Mouse (Mus musculus) MEL (cell line): ENCODE measurements around the gene Bicdl1.
A peak's percentile ranks its signal among the peaks of the same experiment; 100 is the strongest.

ENCODE experiments used
- CTCF ChIP-seq, 3 experiments: IDR thresholded peaks in 2 of 3; conservative IDR thresholded peaks in 1 of 3; 2 replicates each; pipeline ENCODE4 v1.5.1; 2011 to 2012; ENCODE audit warnings: low read length in 3 of 3, low read depth in 2 of 3, mild to moderate bottlenecking in 2 of 3, improper control_type of control experiment in 1 of 3, inconsistent platforms in 1 of 3, mixed read lengths in 1 of 3, moderate library complexity in 1 of 3; ENCODE audit not compliant: control insufficient read depth in 1 of 3, insufficient read depth in 1 of 3, poor library complexity in 1 of 3, severe bottlenecking in 1 of 3
- EP300 ChIP-seq, 2 experiments: IDR thresholded peaks; 2 replicates each; pipeline ENCODE4 v1.6.1; 2011; ENCODE audit warnings: improper control_type of control experiment in 2 of 2, low read length in 2 of 2, low read depth in 1 of 2, mild to moderate bottlenecking in 1 of 2
- GABPA ChIP-seq: IDR thresholded peaks from 2 replicates; pipeline ENCODE4 v1.6.1; 2012; ENCODE audit warnings: low read depth, mild to moderate bottlenecking, inconsistent platforms, low read length, improper control_type of control experiment, moderate library complexity
- GATA1 ChIP-seq: IDR thresholded peaks from 2 replicates; pipeline ENCODE4 v1.6.1; 2011; ENCODE audit warnings: low read depth, low read length, improper control_type of control experiment
- MAFK ChIP-seq: IDR thresholded peaks from 2 replicates; pipeline ENCODE4 v1.6.1; 2011; ENCODE audit warnings: low read depth, mild to moderate bottlenecking, low read length, improper control_type of control experiment, borderline replicate concordance
- MAZ ChIP-seq: IDR thresholded peaks from 2 replicates; pipeline ENCODE4 v1.6.1; 2012; ENCODE audit warnings: low read depth, mild to moderate bottlenecking, inconsistent platforms, low read length, improper control_type of control experiment
- NELFE ChIP-seq: IDR thresholded peaks from 2 replicates; pipeline ENCODE4 v1.6.1; 2011; ENCODE audit warnings: low read depth, low read length, improper control_type of control experiment
- POLR2A ChIP-seq, 2 experiments: IDR thresholded peaks; 2 replicates each; pipeline ENCODE4 v1.6.1; 2011 to 2012; ENCODE audit warnings: low read length in 2 of 2, mild to moderate bottlenecking in 2 of 2, control low read depth in 1 of 2, improper control_type of control experiment in 1 of 2, low read depth in 1 of 2, moderate library complexity in 1 of 2; ENCODE audit not compliant: control insufficient read depth in 1 of 2, insufficient read depth in 1 of 2, poor library complexity in 1 of 2
- POLR2AphosphoS5 ChIP-seq: IDR thresholded peaks from 2 replicates; pipeline ENCODE4 v1.6.1; 2012; ENCODE audit warnings: low read depth, borderline replicate concordance, mild to moderate bottlenecking, inconsistent platforms, low read length, moderate library complexity, mixed read lengths
- RCOR1 ChIP-seq: IDR thresholded peaks from 2 replicates; pipeline ENCODE4 v1.6.1; 2012; ENCODE audit warnings: low read depth, mild to moderate bottlenecking, inconsistent platforms, low read length, improper control_type of control experiment
- SMC3 ChIP-seq: IDR thresholded peaks from 2 replicates; pipeline ENCODE4 v1.6.1; 2011; ENCODE audit warnings: low read depth, low read length, improper control_type of control experiment
- ZKSCAN1 ChIP-seq: IDR thresholded peaks from 2 replicates; pipeline ENCODE4 v1.6.1; 2012; ENCODE audit warnings: low read depth, mild to moderate bottlenecking, inconsistent platforms, low read length, improper control_type of control experiment, moderate library complexity

GRCm38 (mm10) chr5:115722188-115722959, 9.0 kb downstream of the Bicdl1 start:
- no peak for TF ChIP-seq CTCF (IDR thresholded peaks at IDR 0.05 in 2 of 3, conservative IDR thresholded peaks at IDR 0.05 in 1 of 3; ENCODE audit: control insufficient read depth in 1 of 3, insufficient read depth in 1 of 3, low read depth in 2 of 3, low read length in 3 of 3, poor library complexity in 1 of 3, severe bottlenecking in 1 of 3)
- no peak for TF ChIP-seq MAFK
- no peak for TF ChIP-seq POLR2AphosphoS5
- TF ChIP-seq EP300 (IDR thresholded peaks at IDR 0.05; ENCODE audit: low read depth in 1 of 2, low read length in 2 of 2) = peak; percentile 75
- no peak for TF ChIP-seq GABPA
- TF ChIP-seq GATA1 = peak; percentile 53
- no peak for TF ChIP-seq NELFE
- no peak for TF ChIP-seq SMC3
- no peak for TF ChIP-seq ZKSCAN1
- TF ChIP-seq MAZ = no peak
- TF ChIP-seq RCOR1 = peak; percentile 78
- TF ChIP-seq POLR2A (IDR thresholded peaks at IDR 0.05; ENCODE audit: control insufficient read depth in 1 of 2, insufficient read depth in 1 of 2, low read depth in 1 of 2, low read length in 2 of 2, poor library complexity in 1 of 2) = no peak
